In the genomic region with DNA sequence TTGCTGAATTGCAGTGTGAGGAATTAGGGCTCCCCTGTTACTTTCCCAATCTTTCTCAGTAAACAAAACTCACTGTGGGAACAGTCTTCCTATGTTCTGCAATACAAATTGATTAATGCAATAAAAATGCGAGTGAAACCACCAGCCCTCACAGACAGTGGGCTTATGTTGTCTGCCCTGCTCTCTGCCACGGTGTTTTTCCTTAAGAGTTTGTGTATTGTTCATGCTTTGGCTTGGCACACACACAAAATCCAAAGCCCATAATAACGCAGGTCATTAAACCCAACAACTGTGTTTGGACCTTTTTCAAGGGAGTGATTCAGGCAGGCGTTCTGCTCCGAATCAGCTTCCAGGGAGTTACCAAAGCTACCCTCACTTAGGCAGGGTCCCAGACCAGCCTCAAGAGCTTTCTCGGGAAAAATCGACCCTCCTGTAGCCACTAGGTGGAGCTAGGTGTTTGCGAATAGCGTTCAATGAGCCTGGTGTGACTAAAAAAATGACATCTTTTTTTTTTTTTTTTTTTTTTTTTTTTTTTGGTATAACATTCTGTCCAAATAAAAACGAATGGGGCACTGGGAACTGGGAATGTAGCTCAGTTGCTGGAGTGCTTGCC, we compare ENCODE assay signal across 8 mouse cellular contexts. TPM values are rescaled to one million over a fixed set of nuclear protein-coding genes. Genes with fewer than 3 reads are reported as not detected.
DNase-seq lines count a peak whose midpoint lies in the region; ATAC-seq and TF ChIP-seq lines count a peak whose summit lies in the region.

No protein-coding gene starts in this region.

- no peak overlapping the region for H3K4me2 ChIP-seq in forebrain, embryonic 12.5 days

- H3K4me3 ChIP-seq in forebrain, embryonic 12.5 days (replicated peaks), result no peak overlapping the region

- no peaks in the 10 kb centered on the region for H3K36me3 ChIP-seq in forebrain, embryonic 12.5 days (replicated peaks)

- H3K4me1 ChIP-seq in forebrain, embryonic 12.5 days, result no peaks in the 10 kb centered on the region; the same call in 1 of the 2 replicates

- 16% methylated on average over 10 of the region's 10 CpGs for WGBS in forebrain, embryonic 12.5 days

- H3K27ac ChIP-seq in forebrain, embryonic 12.5 days, result no peak overlapping the region

- TF ChIP-seq CTCF in brain, embryonic 14.5 days (IDR thresholded peaks at IDR 0.05; ENCODE audit: borderline replicate concordance, extremely low read depth, insufficient read depth, insufficient read length), result peak; percentile 77

- no peak for TF ChIP-seq POLR2A in brain, embryonic 14.5 days (IDR thresholded peaks at IDR 0.05; ENCODE audit: borderline replicate concordance, extremely low read depth, insufficient read depth, insufficient read length, poor library complexity, severe bottlenecking)

- no peak overlapping the region for H3K9ac ChIP-seq in forebrain, embryonic 12.5 days

- H3K27me3 ChIP-seq in forebrain, embryonic 12.5 days, result no peaks in the 10 kb centered on the region

- peak; percentile 35 for DNase-seq in cerebellum, adult 11 months
- DNase-seq in brain, embryonic 14.5 days (ENCODE audit: low read depth), result peak; percentile 89
- peak; percentile 71 to 80 for DNase-seq in heart, postnatal 10 days
- peak; percentile 53 to 63 for DNase-seq in layer of hippocampus, adult 8-10 months (ENCODE audit: low spot score in 2 of 2)
- peak; percentile 84 for DNase-seq in lung, postnatal 36 days
- DNase-seq in right cerebral cortex, adult 18-20 months, result peak; percentile 40

- no peak for ATAC-seq in cerebellum, adult (ENCODE audit: insufficient number of reproducible peaks, low FRiP score, low TSS enrichment)
- peak; percentile 47; the same call in 1 of the 2 replicates for ATAC-seq in forebrain, embryonic 12.5 days (ENCODE audit: low FRiP score)

- intact Hi-C loops in heart, postnatal 10 days (cut with DNase I), result loop anchor here (2.0 to 10.0 kb wide), 5 partner anchors 89 to 557 kb away; no protein-coding TSS in a partner anchor

- no peaks in the 10 kb centered on the region for H3K9me3 ChIP-seq in forebrain, embryonic 12.5 days

RNA-seq across cellular contexts. Expression of a gene that starts 36.1 kb away (rescaled TPM):
- polyA plus RNA-seq in brain, embryonic 14.5 days (2012; rRNA removed), result 6.0 and 7.4 TPM in 2 replicates
- polyA plus RNA-seq in forebrain, embryonic 12.5 days (2016; fragmentation: Nextera tagmentation; extraction: Ambion mirVana), result 1.8 and 2.3 TPM in 2 replicates
- 1 to 10 TPM; 1.1 to 1.2 TPM for total RNA-seq in heart, postnatal 10 days (2021)
- total RNA-seq in layer of hippocampus, adult 8-10 months (2022), result 1 to 10 TPM; 3.7 to 5.1 (median 4.6) TPM

RNA-seq across cellular contexts. Expression of a gene that starts 46.5 kb away (rescaled TPM):
- polyA plus RNA-seq in brain, embryonic 14.5 days (2012; rRNA removed), result 20.6 and 31.1 TPM in 2 replicates
- 65.7 and 67.3 TPM in 2 replicates for polyA plus RNA-seq in forebrain, embryonic 12.5 days (2016; fragmentation: Nextera tagmentation; extraction: Ambion mirVana)
- total RNA-seq in heart, postnatal 10 days (2021), result 10 to 100 TPM; 48.8 to 56.6 TPM
- 10 to 100 TPM; 20.2 to 27.6 (median 24.6) TPM for total RNA-seq in layer of hippocampus, adult 8-10 months (2022)

Comparison
In these comparisons a context has a peak if more than half of its experiments do, and no peak if none do; other contexts are left out.
1. DNase-seq: peak in every context shown above with its lines; median percentile 89 in brain, embryonic 14.5 days; 84 in lung, postnatal 36 days; 76 in heart, postnatal 10 days; 58 in layer of hippocampus, adult 8-10 months; 40 in right cerebral cortex, adult 18-20 months; 35 in cerebellum, adult 11 months.